Mouse (Mus musculus) 3T3-L1 (cell line): ENCODE results near the gene Gpc5.
A peak's percentile ranks its signal among the peaks of the same experiment; 100 is the strongest.

ENCODE experiments used
- DNase-seq: peaks from one replicate; pipeline ENCODE4 v3.0.0-alpha.2; 2015; ENCODE audit warnings: low read depth, low spot score

Gpc5 gene

DNA sequence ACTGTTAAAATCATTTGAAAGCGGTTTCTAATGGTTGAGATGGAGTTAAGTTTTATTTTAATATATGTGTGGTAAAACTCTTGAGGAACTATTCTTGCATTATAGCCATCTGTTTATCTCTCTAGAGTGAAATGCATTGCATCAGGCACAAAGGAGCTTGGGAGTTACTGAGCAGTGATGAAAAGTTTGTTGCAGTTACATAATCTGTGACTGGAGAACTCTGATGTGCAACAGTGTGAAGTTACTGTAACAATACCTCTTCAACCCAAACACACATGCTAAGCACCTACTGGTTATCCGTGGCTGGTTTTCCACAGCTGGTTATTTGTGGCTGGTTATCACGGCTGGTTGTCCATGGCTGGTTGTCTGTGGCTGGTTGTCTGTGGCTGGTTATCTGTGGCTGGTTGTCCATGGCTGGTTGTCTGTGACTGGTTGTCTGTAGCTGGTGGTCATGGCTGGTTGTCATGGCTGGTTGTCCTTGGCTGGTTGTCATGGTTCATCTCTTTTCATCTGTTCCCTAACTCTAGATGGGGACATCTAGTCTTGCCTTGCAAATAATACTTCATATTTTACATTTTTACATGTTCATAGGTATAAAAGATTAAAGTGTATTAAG is 273.4 kb downstream of the Gpc5 start:
- DNase-seq = no peak

DNA sequence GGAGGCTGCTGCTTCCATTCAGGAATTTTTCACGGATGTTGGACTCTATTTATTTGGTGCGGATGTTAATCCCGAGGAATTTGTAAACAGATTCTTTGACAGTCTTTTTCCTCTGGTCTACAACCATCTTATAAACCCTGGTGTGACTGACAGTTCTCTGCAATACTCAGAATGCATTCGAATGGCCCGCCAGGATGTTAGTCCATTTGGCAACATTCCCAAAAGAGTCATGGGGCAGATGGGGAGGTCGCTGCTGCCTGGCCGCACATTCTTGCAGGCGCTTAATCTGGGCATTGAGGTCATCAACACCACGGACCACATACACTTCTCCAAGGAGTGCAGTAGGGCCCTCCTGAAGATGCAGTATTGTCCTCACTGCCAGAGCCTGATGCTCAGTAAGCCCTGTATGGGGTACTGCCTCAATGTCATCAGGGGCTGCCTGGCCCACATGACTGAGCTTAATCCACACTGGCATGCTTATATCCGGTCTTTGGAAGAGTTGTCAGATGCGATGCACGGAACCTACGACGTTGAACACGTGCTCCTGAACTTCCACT is 277.7 kb downstream of the Gpc5 start:
- DNase-seq = no peak

DNA sequence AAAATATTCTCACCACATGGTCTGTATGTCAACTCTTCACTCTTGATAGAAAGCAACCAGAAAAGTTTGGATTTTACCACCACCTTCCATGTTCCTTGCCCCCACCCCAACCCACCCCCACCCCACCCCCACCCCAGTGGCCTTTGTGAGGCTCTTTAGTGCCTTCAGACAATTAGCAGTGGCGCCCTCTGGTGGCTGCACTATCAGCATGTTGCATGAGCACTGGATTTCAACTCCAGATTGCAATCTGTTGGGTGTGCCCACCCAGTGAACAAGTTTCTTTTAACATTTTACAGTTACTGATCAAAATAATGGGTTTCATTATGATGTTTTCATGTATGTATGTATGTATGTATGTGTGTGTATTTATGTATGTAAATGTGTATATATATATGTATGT is 279.1 kb downstream of the Gpc5 start:
- peak; percentile 10 for DNase-seq

DNA sequence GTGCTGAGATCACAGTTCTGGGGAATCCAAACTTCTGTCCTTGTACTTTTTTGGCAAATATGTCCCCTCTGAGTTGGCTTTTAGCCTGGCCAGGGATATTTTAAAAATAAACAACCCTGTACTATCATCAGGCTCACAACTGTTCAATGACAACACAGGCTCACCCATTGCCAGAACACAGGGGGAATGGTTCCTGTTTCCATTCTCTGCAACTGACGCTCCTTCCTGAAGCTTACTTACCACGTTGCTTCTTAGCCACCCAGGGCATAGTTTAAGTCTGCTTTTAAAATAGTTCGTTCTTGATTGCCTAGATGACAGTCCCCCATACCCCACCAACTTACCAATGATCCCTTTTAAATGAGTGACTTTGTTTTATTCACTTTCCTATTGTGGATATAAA is 299.8 kb downstream of the Gpc5 start:
- DNase-seq = no peak

DNA sequence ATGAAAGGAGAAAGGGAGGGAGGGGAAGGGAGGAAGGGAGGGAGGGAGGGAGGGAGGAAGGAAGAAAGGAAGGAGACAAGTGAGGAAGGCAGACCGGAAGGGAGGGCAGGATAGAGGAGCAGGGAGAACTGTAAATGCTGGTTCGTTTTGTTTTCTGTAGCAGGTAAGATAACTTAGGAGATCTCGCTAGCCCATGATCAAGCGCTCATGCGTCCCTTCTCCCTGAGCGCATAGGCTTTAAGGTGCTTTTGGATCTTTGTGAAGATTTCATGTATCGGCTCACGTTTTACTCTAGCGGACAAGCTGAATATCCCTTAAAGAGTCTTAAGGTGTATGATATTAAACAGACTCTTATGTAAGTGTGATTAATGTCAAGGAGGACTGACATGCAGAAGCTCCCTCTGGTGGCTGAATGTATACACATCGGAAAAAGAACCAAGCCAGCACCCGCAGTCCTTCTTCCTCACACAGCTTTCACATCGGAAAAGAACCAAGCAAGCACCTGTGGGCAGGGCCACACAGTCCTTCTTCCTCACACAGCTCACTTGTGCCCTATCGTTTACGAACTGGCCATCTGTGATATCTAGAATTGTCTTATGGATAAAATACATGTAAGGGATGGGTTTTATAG is 301.0 kb downstream of the Gpc5 start:
- DNase-seq = peak; percentile 52

DNA sequence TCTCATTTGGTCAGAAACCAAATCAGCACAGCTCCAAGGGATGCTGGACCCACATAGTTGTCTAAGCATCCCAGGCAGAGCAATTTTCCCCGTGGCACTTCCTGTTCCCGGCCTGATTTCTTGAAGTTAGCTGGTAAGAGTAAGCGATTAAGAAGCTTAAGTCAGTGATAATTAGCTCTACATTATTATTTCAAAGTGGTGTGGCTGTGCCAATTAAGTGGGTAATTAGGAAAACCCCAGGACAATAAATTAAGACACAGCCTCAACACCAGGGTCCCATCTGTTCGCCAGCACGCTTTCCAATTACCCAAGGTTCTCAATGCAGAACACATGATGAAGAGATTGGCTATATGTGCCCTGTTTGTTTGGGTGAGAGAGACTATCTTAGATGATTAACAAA is 314.6 kb downstream of the Gpc5 start:
- DNase-seq = no peak

DNA sequence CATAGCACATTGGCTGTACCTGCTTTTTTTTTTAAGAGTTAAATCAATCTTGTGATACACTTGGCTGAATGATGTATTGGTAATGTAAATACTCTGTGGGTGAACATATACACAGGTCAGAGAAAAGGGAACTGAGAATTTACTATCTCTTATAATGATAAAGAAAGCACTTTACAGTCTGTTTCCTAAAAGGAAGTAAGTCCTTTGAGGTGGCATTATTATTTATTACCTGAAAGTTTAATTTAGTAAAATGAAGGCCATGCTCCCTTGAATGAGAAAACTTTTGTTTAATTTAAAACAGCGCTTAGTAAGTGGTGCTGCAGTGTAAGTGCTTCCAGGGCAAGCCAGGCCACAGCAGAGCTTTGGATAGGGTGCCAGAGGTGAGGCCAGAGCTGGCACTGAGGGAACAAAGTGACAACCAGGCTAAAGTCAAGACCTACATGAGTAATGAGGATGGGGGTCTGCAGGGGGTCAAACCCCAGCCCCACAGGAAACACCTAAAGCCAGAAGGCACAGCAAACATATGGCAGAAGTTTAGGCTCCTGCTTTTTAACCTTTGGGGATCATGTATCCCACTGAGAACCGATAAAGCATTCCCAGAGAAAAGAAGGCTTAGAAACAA is 315.4 kb downstream of the Gpc5 start:
- DNase-seq = no peak

DNA sequence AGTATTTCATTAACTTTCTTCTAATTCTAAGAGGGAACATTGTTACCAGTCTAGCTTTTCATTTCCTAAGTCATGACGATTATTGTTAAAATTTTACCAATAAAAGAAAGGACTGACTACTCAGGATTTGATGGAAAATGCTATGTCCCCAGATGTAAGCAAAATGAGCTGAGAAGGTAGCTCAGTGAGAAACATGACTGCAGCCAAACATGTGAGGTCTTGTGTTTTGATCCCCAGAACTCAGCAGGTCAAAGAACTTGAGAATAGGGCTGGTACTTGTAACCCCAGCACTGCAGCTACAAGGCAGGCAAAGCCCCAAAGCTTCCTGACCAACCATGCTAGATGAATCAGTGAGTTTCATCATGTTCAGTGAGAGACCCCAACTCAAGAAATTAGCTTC is 318.9 kb downstream of the Gpc5 start:
- DNase-seq = no peak

DNA sequence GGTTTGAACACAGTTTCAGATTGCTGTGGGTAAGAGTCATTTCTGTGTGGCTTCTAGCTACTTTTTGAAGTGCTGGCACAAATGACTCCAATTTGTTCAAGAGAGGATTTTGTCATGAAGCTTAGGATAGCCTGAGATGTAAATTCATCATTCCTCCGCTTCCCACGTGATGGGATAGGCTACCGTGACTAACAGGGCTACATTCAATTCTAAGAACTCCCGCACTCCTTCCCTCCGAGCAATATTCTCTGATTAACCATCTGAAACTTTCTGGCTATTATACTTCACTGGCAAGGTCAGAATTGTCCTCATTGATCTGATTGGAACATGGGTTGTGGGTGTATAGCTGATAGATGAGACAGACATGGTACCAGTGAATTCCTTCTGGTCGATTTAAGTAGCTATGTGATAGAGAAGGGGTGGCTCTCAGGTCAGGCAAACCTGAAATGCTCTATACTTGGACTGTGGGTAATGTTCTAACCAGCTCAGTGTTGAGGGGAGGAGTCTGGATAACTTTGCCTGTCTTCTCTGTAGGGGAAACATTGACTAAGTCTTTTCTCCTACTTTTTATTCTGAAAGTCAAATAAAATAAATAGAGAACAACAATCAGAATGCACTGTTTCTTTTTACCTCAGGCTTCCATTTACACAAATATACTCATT is 319.6 kb downstream of the Gpc5 start:
- DNase-seq = no peak

DNA sequence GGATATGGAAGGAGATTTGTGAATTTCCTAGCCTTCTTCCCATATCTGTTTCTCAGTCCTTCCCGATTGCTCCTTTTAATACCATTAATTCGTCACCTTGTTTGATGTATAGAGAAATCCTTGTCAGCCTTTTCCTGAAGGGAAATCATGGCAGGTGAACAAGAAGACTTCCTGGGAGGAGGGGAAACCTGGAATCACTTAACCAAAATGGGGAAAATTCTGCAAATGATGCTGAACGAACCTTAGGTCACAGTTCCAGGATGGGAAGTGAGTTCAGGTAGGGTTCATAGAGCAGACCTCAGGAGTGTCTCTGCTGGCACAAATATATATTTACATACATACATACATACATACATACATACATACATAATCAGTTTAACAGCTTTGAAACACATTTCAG is 320.8 kb downstream of the Gpc5 start:
- no peak for DNase-seq

DNA sequence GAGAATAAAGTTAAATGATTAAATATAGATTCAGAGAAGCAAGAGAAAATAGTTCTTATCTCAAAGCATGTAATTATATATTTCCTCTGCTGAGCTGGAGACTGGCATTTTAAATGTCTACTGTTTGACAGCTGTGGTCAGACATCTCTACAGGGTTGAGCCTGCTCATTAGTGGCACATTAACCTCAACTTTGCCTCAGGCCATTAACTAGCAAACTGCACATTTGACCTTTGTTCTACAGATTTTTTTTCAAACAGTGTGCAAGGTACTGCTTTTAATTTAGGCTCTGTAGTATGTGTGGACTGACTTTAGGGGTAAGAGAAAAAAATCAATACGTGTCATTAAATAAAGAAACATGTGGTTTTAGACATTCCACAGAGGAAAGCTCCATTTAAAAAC is 321.4 kb downstream of the Gpc5 start:
- no peak for DNase-seq

DNA sequence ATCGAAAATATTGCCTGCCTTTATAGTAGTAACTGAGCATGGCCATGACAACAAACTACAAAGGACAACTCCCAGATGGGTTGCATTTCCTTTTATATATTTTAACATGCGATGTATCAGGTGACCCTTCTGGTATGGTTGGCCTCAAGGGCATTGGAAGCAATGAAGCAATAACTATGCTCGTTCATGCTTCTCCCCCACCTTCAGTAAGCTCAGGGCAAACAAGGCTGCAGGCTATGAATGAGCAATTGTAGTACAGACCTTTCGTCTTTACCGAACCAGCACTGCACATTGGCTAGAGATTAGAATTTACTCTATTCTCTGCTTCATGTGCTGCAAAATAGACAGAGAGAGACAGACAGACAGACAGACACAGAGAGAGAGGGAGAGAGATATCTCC is 322.5 kb downstream of the Gpc5 start:
- DNase-seq = no peak

DNA sequence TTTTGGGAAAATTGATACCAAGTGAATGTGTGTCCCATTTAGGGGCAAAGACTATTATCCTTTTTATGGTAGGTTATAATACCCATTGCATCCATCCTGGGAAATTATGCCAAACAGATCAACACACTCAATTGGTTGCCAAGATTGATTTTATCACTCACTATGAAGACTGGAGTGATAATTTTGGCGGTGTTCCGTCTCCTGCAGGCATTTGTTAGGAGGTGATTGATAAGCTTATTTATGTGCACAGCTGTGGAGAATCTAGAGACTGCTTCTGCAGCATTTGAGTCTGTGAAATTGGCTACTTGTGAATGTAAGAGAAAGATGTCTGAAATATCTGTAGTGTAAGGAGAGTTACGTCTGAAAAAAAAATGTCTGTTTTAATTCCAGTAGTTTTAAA is 340.0 kb downstream of the Gpc5 start:
- no peak for DNase-seq

DNA sequence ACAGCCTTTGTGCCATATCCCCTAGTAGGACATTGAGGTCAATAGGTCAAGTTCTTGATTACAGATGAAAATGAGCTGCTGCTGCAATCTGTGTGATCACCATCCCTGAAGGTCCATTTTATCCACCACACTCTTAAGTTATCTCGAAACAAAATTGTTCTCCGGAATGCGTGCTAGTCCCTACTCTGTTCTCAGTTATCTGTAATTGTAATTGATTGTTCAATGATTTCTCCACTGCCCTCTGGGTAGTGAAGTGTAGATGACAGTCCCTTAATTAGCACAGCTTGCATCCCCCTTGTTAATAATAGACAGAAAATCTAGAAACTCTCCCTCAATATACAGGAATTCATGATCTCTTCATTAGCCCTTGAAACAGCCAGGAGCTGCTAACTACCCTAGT is 340.4 kb downstream of the Gpc5 start:
- DNase-seq = no peak

DNA sequence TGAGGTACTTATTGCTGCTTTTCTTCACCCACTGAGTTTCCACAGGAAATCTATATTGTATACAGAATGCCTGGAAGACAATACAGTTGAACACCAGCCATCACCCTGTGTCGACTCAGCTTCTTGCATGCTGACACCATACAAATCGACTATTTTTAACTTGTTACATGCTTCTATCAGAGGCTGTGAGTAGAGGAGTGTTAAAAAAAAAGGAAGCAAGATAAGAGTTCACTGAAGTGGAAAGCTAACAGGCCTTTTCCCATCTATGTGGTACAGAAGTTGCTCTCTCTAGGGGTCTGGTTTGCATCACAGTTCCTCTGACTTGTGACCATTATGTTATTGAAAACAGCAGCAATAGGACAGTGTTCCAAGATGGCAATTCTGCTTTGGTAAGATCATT is 344.6 kb downstream of the Gpc5 start:
- no peak for DNase-seq

DNA sequence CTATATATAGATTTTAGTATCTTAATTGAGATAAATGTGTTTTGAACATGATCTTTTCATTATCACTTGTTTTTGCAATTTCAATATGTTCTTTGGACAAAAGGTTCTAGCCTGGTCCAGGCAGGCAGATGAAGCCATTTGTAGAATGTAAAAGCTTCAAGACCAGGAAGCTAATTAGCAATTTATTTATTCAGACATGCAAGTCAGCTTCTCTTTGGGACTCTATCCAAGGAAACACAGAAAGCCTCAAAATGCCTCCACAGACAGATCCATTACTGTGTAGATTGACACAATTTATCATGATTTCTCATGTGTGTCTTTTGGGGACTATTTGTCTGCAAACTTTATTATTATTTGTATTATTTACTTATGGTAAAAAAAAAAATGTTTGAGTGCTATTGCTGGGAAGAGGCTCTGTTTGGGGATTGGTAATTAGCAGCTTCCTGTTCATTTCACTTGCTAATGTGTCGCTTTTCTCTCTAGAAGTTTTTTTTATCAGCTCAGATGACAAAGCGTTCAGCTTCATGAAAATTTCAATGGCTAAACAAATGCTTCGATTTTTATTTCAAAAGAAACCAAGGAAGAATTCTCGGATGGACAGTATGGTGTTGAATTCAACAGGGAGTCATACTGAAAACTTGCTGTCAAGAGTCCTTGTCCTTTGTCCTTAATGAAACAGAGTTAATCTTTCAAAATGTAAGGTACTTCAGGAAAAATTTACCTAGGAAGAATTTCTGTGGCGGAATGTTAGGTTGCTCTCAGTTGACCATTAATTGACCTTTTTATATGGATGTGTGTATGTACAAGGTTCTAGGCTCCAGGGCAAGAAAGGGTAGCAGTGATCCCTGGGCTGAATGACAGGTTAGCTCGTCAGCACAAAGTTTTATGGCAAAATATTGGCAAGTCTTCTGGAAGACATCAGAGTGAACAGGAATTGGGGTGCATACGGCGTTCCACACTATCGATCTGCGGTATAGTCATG is 353.1 kb downstream of the Gpc5 start:
- DNase-seq = no peak

DNA sequence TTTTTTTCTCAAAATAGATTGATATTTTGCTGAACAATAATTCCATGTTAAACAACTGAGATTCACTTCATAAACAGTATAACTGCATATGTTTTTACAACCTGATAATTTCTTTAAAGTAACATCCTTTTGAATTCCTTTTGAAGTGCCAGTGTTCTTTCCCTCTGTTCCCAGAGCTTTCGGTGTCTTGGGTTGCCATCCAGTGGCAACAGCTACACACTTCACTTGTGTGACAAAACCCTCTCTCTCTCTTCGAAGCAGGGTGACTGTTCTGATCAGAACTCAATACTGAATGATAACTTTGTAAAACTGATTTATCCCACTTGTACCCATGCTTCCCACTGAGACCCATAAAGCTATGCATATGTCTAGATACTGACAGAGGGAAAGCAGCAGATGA is 358.9 kb downstream of the Gpc5 start:
- peak; percentile 1 for DNase-seq

DNA sequence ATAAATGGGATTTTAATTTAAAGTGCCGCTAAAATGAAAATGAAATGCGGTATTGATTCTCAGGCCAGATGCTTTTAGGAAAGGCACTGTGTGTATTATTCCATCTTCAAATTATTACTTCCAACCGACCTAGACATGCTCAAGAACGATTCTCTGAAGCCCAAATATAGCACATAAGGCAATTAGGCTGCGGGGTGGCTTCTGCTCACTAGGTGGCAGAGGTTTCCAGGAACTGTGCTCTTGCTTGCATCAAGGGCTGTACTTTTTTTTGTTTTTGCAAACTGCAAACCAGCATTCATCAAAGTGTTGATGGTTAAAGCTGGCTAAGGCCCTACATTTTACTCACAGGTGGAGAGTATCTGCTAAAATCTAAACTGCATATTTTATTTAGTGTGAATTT is 375.9 kb downstream of the Gpc5 start:
- DNase-seq = peak; percentile 9

DNA sequence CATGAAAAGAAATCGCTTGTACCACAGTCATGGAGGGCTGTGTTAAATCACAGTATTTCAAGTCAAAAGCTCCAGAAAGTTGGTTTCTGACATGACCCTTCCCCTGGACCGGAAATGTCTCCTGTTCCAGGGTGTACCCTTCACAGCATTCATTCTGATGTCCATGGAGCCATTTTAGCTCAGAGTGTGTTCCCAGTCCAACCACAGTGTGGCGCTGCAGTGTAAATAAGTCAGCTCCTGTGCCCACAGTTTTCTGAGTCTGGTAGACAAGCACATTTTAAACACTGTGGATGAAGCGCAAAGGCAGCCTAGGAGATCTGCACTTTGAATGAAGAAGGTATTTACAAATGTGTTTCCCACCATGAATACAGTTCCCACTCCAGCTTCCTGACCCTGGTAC is 383.2 kb downstream of the Gpc5 start:
- peak; percentile 26 for DNase-seq

DNA sequence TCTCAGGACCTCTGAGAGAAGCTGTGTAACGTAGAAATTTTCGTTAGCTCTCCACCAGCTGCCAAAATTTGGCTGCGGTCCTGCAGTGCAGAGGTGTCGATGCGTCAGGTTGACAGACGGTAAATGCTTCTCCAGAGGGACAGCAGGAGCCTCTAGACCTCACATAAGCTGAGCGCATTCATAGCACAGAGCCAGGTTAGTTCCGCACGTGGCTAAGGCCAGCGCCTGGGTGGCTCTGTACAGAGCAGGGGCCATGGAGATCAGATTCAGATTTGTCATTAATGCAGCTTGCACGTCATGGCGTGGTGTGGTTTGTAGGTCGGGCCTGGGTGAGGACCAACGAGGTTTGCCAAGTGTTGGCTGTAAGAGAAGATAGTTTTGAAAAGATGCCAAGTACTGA is 385.3 kb downstream of the Gpc5 start:
- DNase-seq = no peak

DNA sequence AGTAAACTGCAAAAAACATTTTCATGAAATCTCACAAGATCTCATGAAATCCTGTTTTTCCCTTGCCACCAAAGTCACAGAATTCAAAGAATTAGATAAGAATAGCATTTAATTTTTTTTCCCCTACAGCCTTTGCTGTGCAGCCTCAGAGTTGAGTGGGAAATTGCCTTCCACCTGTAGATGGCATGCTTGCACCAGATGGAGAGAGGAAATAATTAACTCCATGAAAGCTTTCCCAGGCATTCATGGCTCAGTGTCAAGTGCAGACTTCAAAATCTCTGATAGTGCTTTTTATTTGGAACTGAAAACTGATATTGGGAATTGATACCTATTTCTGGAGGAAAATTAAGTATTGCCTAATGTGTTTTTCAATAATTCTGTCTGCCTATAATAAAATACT is 393.1 kb downstream of the Gpc5 start:
- DNase-seq = peak; percentile 20
